Mouse (Mus musculus): Measurements from ENCODE around the gene Dcaf12. TPM values are rescaled to one million over a fixed set of nuclear protein-coding genes. Genes with fewer than 3 reads are reported as not detected.

Dcaf12 gene
- total and polyA plus RNA-seq, 3 experiments: 26.5 to 57.9 (median 31.5) TPM

DNA sequence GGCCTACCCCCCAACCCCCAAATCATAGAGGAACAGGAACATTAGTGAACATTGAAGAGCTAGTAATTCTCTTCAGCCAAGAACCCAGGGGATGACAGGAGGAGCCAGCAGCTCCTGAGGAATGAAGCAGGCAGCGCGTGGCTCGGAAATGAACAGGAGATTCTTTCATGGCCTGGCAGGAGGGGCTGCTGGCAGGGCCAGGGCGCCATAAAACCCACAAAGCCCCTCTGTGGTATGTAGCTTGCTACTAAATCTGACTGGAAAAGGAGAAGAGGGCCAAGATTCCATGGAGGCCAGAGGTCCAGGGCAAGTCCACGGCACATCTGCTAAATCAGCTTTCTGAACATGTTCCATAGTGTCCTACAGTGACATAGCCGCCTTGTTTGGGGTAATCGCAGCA lies 24.9 kb downstream of the Dcaf12 start:
- intact Hi-C loops (cut with DNase I): no loop called here
- peaks cover 1% of the 10 kb centered on the region; the same call in 1 of the 2 replicates for H3K4me1 ChIP-seq (ENCODE audit: control insufficient read depth, insufficient read depth, low read length)
- H3K27me3 ChIP-seq (ENCODE audit: control insufficient read depth, insufficient read depth, low read length): no peaks in the 10 kb centered on the region
- 73% methylated on average over 7 of the region's 7 CpGs for WGBS
- no peak for DNase-seq
- no peaks in the 10 kb centered on the region for H3K36me3 ChIP-seq (ENCODE audit: control insufficient read depth, insufficient read depth, low read length)
- no peak overlapping the region for H3K4me3 ChIP-seq
- no peak overlapping the region for H3K9ac ChIP-seq (ENCODE audit: low read depth, low read length)
- no peaks in the 10 kb centered on the region for H3K79me2 ChIP-seq (replicated peaks; ENCODE audit: control insufficient read depth, insufficient read depth, low read length)
- no peak overlapping the region for H3K27ac ChIP-seq
- TF ChIP-seq POLR2A (IDR thresholded peaks at IDR 0.05; ENCODE audit: insufficient read depth, low read depth, low read length) (no peak), CTCF (IDR thresholded peaks at IDR 0.05) (no peak), EP300 (IDR thresholded peaks at IDR 0.05; ENCODE audit: insufficient read depth, low read depth, low read length) (no peak)

DNA sequence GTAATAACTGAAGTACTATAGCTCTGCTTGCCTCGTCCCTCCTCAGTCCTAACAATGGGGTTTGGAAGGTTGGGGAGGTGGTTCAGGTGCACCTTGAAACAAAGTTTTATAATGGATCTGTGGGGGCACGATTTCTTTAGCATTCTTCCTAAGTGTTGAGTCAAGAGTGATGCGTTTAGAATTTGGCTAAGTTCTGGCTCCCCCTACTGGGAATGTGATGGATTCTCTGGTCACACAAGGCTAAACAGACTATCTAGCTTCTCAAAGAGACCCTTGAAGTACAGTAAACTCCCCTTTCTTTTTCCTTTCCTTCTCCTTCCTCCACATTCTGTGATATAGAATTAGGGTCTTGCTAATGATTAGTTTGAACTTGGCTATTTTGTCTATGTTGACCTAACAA lies 28.3 kb downstream of the Dcaf12 start:
- Histone ChIP-seq H3K79me2 (replicated peaks; ENCODE audit: control insufficient read depth, insufficient read depth, low read length) (no peaks in the 10 kb centered on the region), H3K27me3 (ENCODE audit: control insufficient read depth, insufficient read depth, low read length) (no peaks in the 10 kb centered on the region), H3K4me1 (ENCODE audit: control insufficient read depth, insufficient read depth, low read length) (peaks cover 1% of the 10 kb centered on the region; the same call in 1 of the 2 replicates), H3K9ac (ENCODE audit: low read depth, low read length) (no peak overlapping the region), H3K36me3 (ENCODE audit: control insufficient read depth, insufficient read depth, low read length) (no peaks in the 10 kb centered on the region), H3K4me3 (no peak overlapping the region), H3K27ac (no peak overlapping the region)
- WGBS: 11% methylated on average over 3 of the region's 3 CpGs
- no peak for DNase-seq
- TF ChIP-seq CTCF (IDR thresholded peaks at IDR 0.05): peak; percentile 86
- no peak for TF ChIP-seq POLR2A (IDR thresholded peaks at IDR 0.05; ENCODE audit: insufficient read depth, low read depth, low read length)
- TF ChIP-seq EP300 (IDR thresholded peaks at IDR 0.05; ENCODE audit: insufficient read depth, low read depth, low read length): no peak
- intact Hi-C loops (cut with DNase I): loop anchor here (2.0 kb wide), 2 partner anchors 60 to 102 kb away; no protein-coding TSS in a partner anchor

DNA sequence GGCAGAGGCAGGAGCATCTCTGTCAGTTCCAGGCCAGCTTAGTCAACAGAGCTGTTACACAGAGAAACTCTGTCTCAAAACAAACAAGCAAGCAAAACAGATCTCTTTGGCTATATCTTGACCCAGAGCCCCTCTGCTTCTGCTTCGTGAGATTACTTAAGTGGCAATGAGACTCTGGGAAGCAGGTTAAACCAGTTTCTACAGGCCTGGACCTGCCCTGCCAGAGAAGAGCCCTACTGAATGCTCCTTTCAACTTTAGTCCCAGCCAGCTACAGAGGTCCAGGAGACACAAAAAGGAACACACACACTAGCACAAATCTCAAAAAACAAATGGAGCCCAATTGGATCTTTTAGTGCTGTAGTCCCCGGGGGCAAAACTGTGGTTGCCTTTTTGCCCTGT lies 30.6 kb downstream of the Dcaf12 start:
- no peak overlapping the region for H3K27ac ChIP-seq
- TF ChIP-seq CTCF (IDR thresholded peaks at IDR 0.05) (no peak), EP300 (IDR thresholded peaks at IDR 0.05; ENCODE audit: insufficient read depth, low read depth, low read length) (no peak), POLR2A (IDR thresholded peaks at IDR 0.05; ENCODE audit: insufficient read depth, low read depth, low read length) (no peak)

DNA sequence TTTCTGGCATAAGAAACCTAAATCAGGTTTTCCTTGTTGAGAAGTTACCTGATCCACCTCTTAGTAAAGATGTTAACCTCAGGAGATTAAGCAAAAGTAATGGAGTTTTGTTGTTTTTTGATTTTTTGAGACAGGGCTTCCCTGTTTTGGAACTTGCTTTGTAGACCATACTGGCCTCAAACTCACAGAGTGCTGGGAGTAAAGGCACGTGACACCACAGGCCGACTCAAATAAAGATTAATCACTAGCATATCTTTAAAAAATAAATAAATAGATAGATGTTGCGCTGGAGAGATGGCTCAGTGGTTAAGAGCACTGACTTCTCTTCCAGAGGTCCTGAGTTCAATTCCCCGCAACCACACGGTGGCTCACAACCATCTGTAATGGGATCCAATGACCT lies 38.8 kb downstream of the Dcaf12 start:
- DNase-seq: no peak
- H3K4me3 ChIP-seq: peak overlapping the region; percentile 69
- no peak for TF ChIP-seq EP300 (IDR thresholded peaks at IDR 0.05; ENCODE audit: insufficient read depth, low read depth, low read length)
- no peak for TF ChIP-seq CTCF (IDR thresholded peaks at IDR 0.05)
- TF ChIP-seq POLR2A (IDR thresholded peaks at IDR 0.05; ENCODE audit: insufficient read depth, low read depth, low read length): no peak
- peaks cover 4% of the 10 kb centered on the region for H3K4me1 ChIP-seq (ENCODE audit: control insufficient read depth, insufficient read depth, low read length)
- H3K27me3 ChIP-seq (ENCODE audit: control insufficient read depth, insufficient read depth, low read length): no peaks in the 10 kb centered on the region
- 73% methylated on average over 5 of the region's 5 CpGs for WGBS
- no peaks in the 10 kb centered on the region for H3K36me3 ChIP-seq (ENCODE audit: control insufficient read depth, insufficient read depth, low read length)
- intact Hi-C loops (cut with DNase I): loop anchor here (2.0 to 5.0 kb wide), 4 partner anchors 39 to 304 kb away; partner anchors contain the start of genes Dcaf12 and Nfx1
- peak overlapping the region; percentile 94; the same call in 1 of the 2 replicates for H3K27ac ChIP-seq
- H3K9ac ChIP-seq (ENCODE audit: low read depth, low read length): no peak overlapping the region
- H3K79me2 ChIP-seq (replicated peaks; ENCODE audit: control insufficient read depth, insufficient read depth, low read length): peaks cover under 1% of the 10 kb centered on the region; the same call in 1 of the 2 replicates

More for the DNA sequence above, 30.6 kb downstream of the Dcaf12 start:
- H3K79me2 ChIP-seq (replicated peaks; ENCODE audit: control insufficient read depth, insufficient read depth, low read length): no peaks in the 10 kb centered on the region
- DNase-seq: no peak
- 84% methylated on average over 2 of the region's 2 CpGs for WGBS
- intact Hi-C loops (cut with DNase I): no loop called here
- peaks cover 1% of the 10 kb centered on the region; the same call in 1 of the 2 replicates for H3K4me1 ChIP-seq (ENCODE audit: control insufficient read depth, insufficient read depth, low read length)
- no peaks in the 10 kb centered on the region for H3K36me3 ChIP-seq (ENCODE audit: control insufficient read depth, insufficient read depth, low read length)
- H3K4me3 ChIP-seq: no peak overlapping the region
- H3K9ac ChIP-seq (ENCODE audit: low read depth, low read length): no peak overlapping the region
- no peaks in the 10 kb centered on the region for H3K27me3 ChIP-seq (ENCODE audit: control insufficient read depth, insufficient read depth, low read length)

DNA sequence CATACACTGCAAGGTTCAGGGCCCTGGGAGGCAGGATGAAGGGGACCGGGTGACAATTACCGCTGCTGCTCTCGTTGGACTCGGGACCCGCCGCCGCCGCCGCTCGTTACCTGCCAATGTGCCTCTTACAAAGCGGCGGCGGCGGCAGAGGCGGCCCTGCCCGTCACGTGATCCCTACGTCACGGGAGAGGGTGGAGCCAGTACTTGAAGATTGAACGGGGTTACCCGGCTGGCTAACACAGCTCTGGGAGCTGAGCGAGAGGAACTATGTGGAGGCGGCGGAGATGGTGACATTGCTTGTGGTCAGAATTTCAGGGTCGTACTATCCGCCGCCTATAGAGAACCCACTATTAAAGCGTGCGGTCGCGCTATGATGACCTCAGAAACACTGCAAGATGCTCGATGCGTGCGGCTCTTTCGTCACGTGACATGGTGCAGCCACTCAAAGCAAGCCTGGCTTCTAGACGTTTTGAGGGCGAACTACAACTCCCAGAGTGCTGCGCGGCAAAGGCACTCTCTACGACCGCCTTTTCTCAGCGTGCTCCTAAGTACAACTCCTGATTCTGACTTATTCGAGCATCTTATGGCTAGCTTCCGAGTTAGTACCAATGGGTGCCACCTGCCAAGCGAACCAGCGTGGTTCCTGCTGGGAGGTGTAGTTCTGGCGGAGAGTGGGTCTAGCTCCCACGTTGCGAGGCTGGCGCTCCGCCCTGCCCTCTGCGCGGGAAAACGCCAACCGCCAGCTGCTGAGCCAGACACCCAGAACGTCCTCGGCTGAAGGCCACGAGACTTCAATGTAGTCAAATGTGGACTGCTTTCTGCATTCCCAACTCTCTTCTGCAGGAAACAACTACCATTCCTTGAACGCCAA lies 39.5 kb downstream of the Dcaf12 start, which contains the start of gene Ubap2:
Gene Ubap2, minus strand, starts transcription at position 165 of the 871 bp plus-strand sequence.
- intact Hi-C loops (cut with DNase I): loop anchor here (2.0 to 5.0 kb wide), 4 partner anchors 40 to 303 kb away; partner anchors contain the start of genes Dcaf12 and Nfx1

More for the DNA sequence above, 39.5 kb downstream of the Dcaf12 start, which contains the start of gene Ubap2:
- DNase-seq: peak; percentile 97 to 98
- H3K4me1 ChIP-seq (ENCODE audit: control insufficient read depth, insufficient read depth, low read length): peaks cover 4% of the 10 kb centered on the region
- H3K27ac ChIP-seq: peak within 1 kb of the TSS; percentile 94
- no peak for TF ChIP-seq CTCF (IDR thresholded peaks at IDR 0.05)
- peak; percentile 61; the same call in 1 of the 2 replicates for TF ChIP-seq POLR2A (IDR thresholded peaks at IDR 0.05; ENCODE audit: insufficient read depth, low read depth, low read length)
- H3K79me2 ChIP-seq (replicated peaks; ENCODE audit: control insufficient read depth, insufficient read depth, low read length): peaks cover 3% of the 10 kb centered on the region; the same call in 1 of the 2 replicates
- under 1% methylated on average over 60 of the region's 60 CpGs for WGBS
- H3K4me3 ChIP-seq: peak within 1 kb of the TSS; percentile 69
- H3K36me3 ChIP-seq (ENCODE audit: control insufficient read depth, insufficient read depth, low read length): no peaks in the 10 kb centered on the region
- H3K27me3 ChIP-seq (ENCODE audit: control insufficient read depth, insufficient read depth, low read length): no peaks in the 10 kb centered on the region
- peak within 1 kb of the TSS; percentile 88 for H3K9ac ChIP-seq (ENCODE audit: low read depth, low read length)

Measured in heart, adult 2 months (tissue).